8 mouse cellular contexts compared by ENCODE assay signal in the genomic region with DNA sequence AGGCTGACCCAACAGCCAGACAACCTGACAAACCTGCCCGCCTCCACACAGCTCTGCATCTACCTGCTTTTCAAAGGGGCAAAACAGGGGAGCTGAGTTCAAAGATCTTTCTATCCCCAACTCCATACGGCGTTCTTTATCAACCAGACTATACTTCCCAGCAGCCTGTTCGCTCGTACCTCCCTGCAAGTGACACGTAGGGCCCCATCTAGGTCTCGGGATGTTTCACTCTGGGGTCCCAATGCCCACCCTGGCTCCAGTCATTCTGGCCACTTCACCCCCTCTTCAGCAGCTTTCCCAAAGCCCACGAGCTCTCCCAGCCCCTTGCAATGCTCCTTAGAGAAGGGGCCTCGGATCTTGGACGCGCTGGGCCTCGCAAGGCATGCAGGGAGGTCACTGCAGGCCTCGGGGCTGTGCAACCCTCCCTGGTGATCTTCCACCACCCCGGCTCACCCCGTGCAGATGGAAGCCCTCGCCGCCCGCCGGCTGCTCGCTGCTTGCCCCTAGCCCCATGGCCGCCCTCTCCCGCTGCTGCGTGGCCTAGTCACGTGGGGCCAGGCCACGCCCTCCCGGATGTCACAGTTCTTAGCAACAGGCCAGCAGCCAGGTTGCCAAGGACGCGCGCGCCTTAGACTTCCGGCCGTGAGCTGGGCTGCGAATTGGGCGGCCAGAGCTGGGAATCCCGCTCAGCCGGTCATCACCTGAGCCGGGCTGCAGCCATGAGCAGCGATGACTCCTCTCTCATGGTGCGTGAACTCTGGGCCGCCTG. TPM values are rescaled to one million over a fixed set of nuclear protein-coding genes. Genes with fewer than 3 reads are reported as not detected.
A peak's percentile ranks its signal among the peaks of the same experiment; 100 is the strongest.
DNase-seq lines count a peak whose midpoint lies in the region; ATAC-seq lines count a peak whose summit lies in the region.

Gene Gorasp1, minus strand, starts transcription at position 561 of the 769 bp plus-strand sequence.
Gene Ttc21a, plus strand, starts transcription at position 602 of the 769 bp plus-strand sequence.

- H3K9ac ChIP-seq in forebrain, embryonic 14.5 days (ENCODE audit: low read length), result peak within 1 kb of the TSS; percentile 68
- peak within 1 kb of the TSS; percentile 90 for H3K9ac ChIP-seq in neural tube, embryonic 15.5 days (replicated peaks)

- WGBS in forebrain, embryonic 14.5 days, result 5% methylated on average over 39 of the region's 40 CpGs
- WGBS in neural tube, embryonic 15.5 days, result 6% methylated on average over 40 of the region's 40 CpGs

- no peaks in the 10 kb centered on the region for H3K36me3 ChIP-seq in forebrain, embryonic 14.5 days (ENCODE audit: control insufficient read depth, insufficient read depth, low read length)
- peaks cover 4% of the 10 kb centered on the region; the same call in 1 of the 2 replicates for H3K36me3 ChIP-seq in neural tube, embryonic 15.5 days

- H3K27me3 ChIP-seq in forebrain, embryonic 14.5 days (replicated peaks; ENCODE audit: control insufficient read depth, insufficient read depth, low read length), result no peaks in the 10 kb centered on the region
- no peaks in the 10 kb centered on the region for H3K27me3 ChIP-seq in neural tube, embryonic 15.5 days (replicated peaks)

- H3K4me3 ChIP-seq in forebrain, embryonic 14.5 days (ENCODE audit: low read depth, low read length), result peak within 1 kb of the TSS; percentile 44
- H3K4me3 ChIP-seq in neural tube, embryonic 15.5 days (replicated peaks), result peak within 1 kb of the TSS; percentile 76

- H3K4me1 ChIP-seq in forebrain, embryonic 14.5 days (ENCODE audit: control insufficient read depth, insufficient read depth, low read length), result peaks cover 8% of the 10 kb centered on the region; the same call in 1 of the 2 replicates
- H3K4me1 ChIP-seq in neural tube, embryonic 15.5 days, result peaks cover 20% of the 10 kb centered on the region

- peak within 1 kb of the TSS; percentile 58 for H3K4me2 ChIP-seq in forebrain, embryonic 14.5 days (ENCODE audit: low read length)
- peak within 1 kb of the TSS; percentile 94 for H3K4me2 ChIP-seq in neural tube, embryonic 15.5 days

- intact Hi-C loops in heart, postnatal 14 days (cut with DNase I), result no loop called here

- H3K9me3 ChIP-seq in forebrain, embryonic 14.5 days (replicated peaks; ENCODE audit: control insufficient read depth, low read length), result no peaks in the 10 kb centered on the region
- H3K9me3 ChIP-seq in neural tube, embryonic 15.5 days (replicated peaks), result no peaks in the 10 kb centered on the region

- DNase-seq in ES-CJ7 (ENCODE audit: low read depth, low spot score), result peak; percentile 86
- DNase-seq in cerebellum, adult 11 months, result peak; percentile 89
- peak; percentile 96 for DNase-seq in forebrain, embryonic 14.5 days (ENCODE audit: low spot score)
- peak; percentile 97 to 98 for DNase-seq in heart, postnatal 14 days
- DNase-seq in layer of hippocampus, adult 11-12 months (ENCODE audit: low spot score), result peak; percentile 94
- DNase-seq in lung, adult 18-20 months, result peak; percentile 92 to 95
- DNase-seq in testis, postnatal 14 days (ENCODE audit: low spot score), result peak; percentile 89

- no peak within 1 kb of the TSS; the same call in 1 of the 2 replicates for H3K27ac ChIP-seq in forebrain, embryonic 14.5 days (ENCODE audit: low read depth, low read length)
- peak within 1 kb of the TSS; percentile 80 for H3K27ac ChIP-seq in neural tube, embryonic 15.5 days (replicated peaks)

- peak; percentile 98 for ATAC-seq in forebrain, embryonic 14.5 days
- peak; percentile 96 for ATAC-seq in neural tube, embryonic 15.5 days (ENCODE audit: low FRiP score)

RNA-seq across cellular contexts. Expression of gene Gorasp1, which starts in this region (rescaled TPM):
- 23.7 and 34.1 TPM in 2 replicates for polyA plus RNA-seq in forebrain, embryonic 14.5 days (2014; fragmentation: Nextera tagmentation; extraction: Ambion mirVana)
- total RNA-seq in heart, postnatal 14 days (2021), result 10 to 100 TPM; 21.4 to 22.8 TPM
- polyA plus RNA-seq in neural tube, embryonic 15.5 days (2015; fragmentation: Nextera tagmentation; extraction: Ambion mirVana), result 24.0 and 25.7 TPM in 2 replicates

RNA-seq across cellular contexts. Expression of gene Ttc21a, which starts in this region (rescaled TPM):
- 0.29 and 0.74 TPM in 2 replicates for polyA plus RNA-seq in forebrain, embryonic 14.5 days (2014; fragmentation: Nextera tagmentation; extraction: Ambion mirVana)
- total RNA-seq in heart, postnatal 14 days (2021), result under 1 TPM in 1 of 2 experiments, not detected in 1; 0.26 TPM
- polyA plus RNA-seq in neural tube, embryonic 15.5 days (2015; fragmentation: Nextera tagmentation; extraction: Ambion mirVana), result 0.74 and 0.80 TPM in 2 replicates
